Mouse (Mus musculus) embryo, embryonic 10.5 days (tissue): Measurements from ENCODE around the gene Slc37a4.
A peak's percentile ranks its signal among the peaks of the same experiment; 100 is the strongest.
"Not testable (repeated sequence)": the region's sequence is repeated elsewhere in the genome, so short reads cannot be mapped to it uniquely, and the experiment has no call there.

ENCODE experiments used
- DNase-seq: peaks from one replicate; pipeline ENCODE4 v3.0.0-alpha.2; 2015; ENCODE audit warnings: low spot score

Slc37a4 gene

GRCm38 (mm10) chr9:44396684-44397411 is at the start of gene Slc37a4:
Gene Slc37a4 (plus strand): TSS chr9:44396852.
- DNase-seq = peak; percentile 95

- DNase-seq = no peak
Measured at GRCm38 (mm10) chr9:44347166-44347565, 49.5 kb upstream of the Slc37a4 start.

GRCm38 (mm10) chr9:44347621-44348020 is 49.0 kb upstream of the Slc37a4 start:
- no peak for DNase-seq

- no peak for DNase-seq
Measured at GRCm38 (mm10) chr9:44348546-44348945, 48.1 kb upstream of the Slc37a4 start.

- no peak for DNase-seq
Measured at GRCm38 (mm10) chr9:44351396-44351795, 45.3 kb upstream of the Slc37a4 start.

- DNase-seq = no peak
Measured at GRCm38 (mm10) chr9:44352337-44352736, 44.3 kb upstream of the Slc37a4 start.

- DNase-seq = no peak
Measured at GRCm38 (mm10) chr9:44353142-44353541, 43.5 kb upstream of the Slc37a4 start.

GRCm38 (mm10) chr9:44357207-44357606 is 39.4 kb upstream of the Slc37a4 start:
- peak; percentile 50 for DNase-seq

GRCm38 (mm10) chr9:44361190-44361917 is 35.3 kb upstream of the Slc37a4 start, which contains the start of gene Vps11:
Gene Vps11 (minus strand): TSS chr9:44361670.
- DNase-seq = peak; percentile 98

- DNase-seq = not testable (repeated sequence)
Measured at GRCm38 (mm10) chr9:44361931-44362330, 34.7 kb upstream of the Slc37a4 start.

GRCm38 (mm10) chr9:44364480-44364879 is 32.2 kb upstream of the Slc37a4 start:
- DNase-seq = peak; percentile 29

- no peak for DNase-seq
Measured at GRCm38 (mm10) chr9:44373386-44373785, 23.3 kb upstream of the Slc37a4 start.

GRCm38 (mm10) chr9:44376141-44376540 is 20.5 kb upstream of the Slc37a4 start:
- DNase-seq = no peak

GRCm38 (mm10) chr9:44377335-44377734 is 19.3 kb upstream of the Slc37a4 start:
- not testable (repeated sequence) for DNase-seq

GRCm38 (mm10) chr9:44378153-44378730 is 18.4 kb upstream of the Slc37a4 start:
- no peak for DNase-seq

- DNase-seq = peak; percentile 97
Measured at GRCm38 (mm10) chr9:44379054-44379834, 17.4 kb upstream of the Slc37a4 start, which contains the start of gene Hyou1. Gene Hyou1 (plus strand): TSS chr9:44379490.

- DNase-seq = no peak
Measured at GRCm38 (mm10) chr9:44379862-44380261, 16.8 kb upstream of the Slc37a4 start.

GRCm38 (mm10) chr9:44384596-44384995 is 12.1 kb upstream of the Slc37a4 start:
- no peak for DNase-seq

GRCm38 (mm10) chr9:44387221-44387620 is 9.4 kb upstream of the Slc37a4 start:
- DNase-seq = no peak

GRCm38 (mm10) chr9:44389273-44389672 is 7.4 kb upstream of the Slc37a4 start:
- peak; percentile 60 for DNase-seq

GRCm38 (mm10) chr9:44391466-44391865 is 5.2 kb upstream of the Slc37a4 start:
- peak; percentile 80 for DNase-seq

GRCm38 (mm10) chr9:44398087-44398486 is 1.4 kb downstream of the Slc37a4 start:
- DNase-seq = no peak
